ENCODE assay signal across 8 mouse cellular contexts in the genomic region with DNA sequence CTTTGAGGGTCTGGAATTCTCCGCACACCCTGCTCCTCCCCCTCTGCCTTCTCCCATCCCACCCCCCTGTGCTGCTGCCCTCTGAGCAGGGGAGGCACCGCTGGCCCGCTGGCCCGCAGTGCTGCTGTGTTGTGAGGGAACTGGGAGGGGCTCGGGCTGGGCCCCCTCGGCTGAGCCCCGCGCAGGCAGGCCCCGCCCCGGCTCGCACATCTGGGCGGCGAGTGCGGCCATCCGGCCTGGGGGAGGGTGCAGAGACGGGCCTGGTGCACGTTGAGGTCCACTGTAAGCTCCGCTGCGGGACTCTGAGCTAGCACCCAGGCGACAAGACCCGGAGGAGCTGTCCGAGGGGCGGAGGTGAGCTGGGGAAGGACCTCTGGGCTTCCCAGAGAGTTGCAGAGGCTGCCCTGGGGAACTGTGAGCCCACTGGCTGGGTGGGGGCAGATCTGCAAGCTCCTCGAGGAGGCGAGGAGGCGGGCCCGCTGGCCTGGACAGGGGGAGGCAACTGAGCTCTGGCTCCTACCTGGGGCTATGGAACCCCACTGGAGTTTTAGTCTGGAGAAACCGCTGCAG. TPM values are rescaled to one million over a fixed set of nuclear protein-coding genes. Genes with fewer than 3 reads are reported as not detected.
DNase-seq lines count a peak whose midpoint lies in the region; ATAC-seq lines count a peak whose summit lies in the region.

A gene (plus strand): TSS at position 120 of the 570 bp plus-strand sequence.

- H3K4me3 ChIP-seq in forebrain, embryonic 15.5 days = peak within 1 kb of the TSS; percentile 39
- peak within 1 kb of the TSS; percentile 55 for H3K4me3 ChIP-seq in limb, embryonic 11.5 days (ENCODE audit: low read depth, low read length)
- H3K4me3 ChIP-seq in midbrain, embryonic 10.5 days = peak within 1 kb of the TSS; percentile 67

- no peaks in the 10 kb centered on the region for H3K27me3 ChIP-seq in forebrain, embryonic 15.5 days
- H3K27me3 ChIP-seq in limb, embryonic 11.5 days (ENCODE audit: control insufficient read depth, insufficient read depth, low read length) = no peaks in the 10 kb centered on the region
- H3K27me3 ChIP-seq in midbrain, embryonic 10.5 days (ENCODE audit: low read depth, poor library complexity, severe bottlenecking) = peaks cover 33% of the 10 kb centered on the region

- H3K27ac ChIP-seq in forebrain, embryonic 15.5 days (replicated peaks) = no peak within 1 kb of the TSS
- peak within 1 kb of the TSS; percentile 79 for H3K27ac ChIP-seq in limb, embryonic 11.5 days (replicated peaks; ENCODE audit: low read depth, low read length)
- peak within 1 kb of the TSS; percentile 90 for H3K27ac ChIP-seq in midbrain, embryonic 10.5 days (replicated peaks)

- H3K9me3 ChIP-seq in forebrain, embryonic 15.5 days = no peaks in the 10 kb centered on the region
- H3K9me3 ChIP-seq in limb, embryonic 11.5 days (ENCODE audit: control insufficient read depth, low read length) = no peaks in the 10 kb centered on the region
- no peaks in the 10 kb centered on the region for H3K9me3 ChIP-seq in midbrain, embryonic 10.5 days (replicated peaks)

- no peaks in the 10 kb centered on the region for H3K36me3 ChIP-seq in forebrain, embryonic 15.5 days
- no peaks in the 10 kb centered on the region for H3K36me3 ChIP-seq in limb, embryonic 11.5 days (ENCODE audit: control insufficient read depth, insufficient read depth, low read length)
- no peaks in the 10 kb centered on the region for H3K36me3 ChIP-seq in midbrain, embryonic 10.5 days

- H3K4me2 ChIP-seq in forebrain, embryonic 15.5 days (replicated peaks) = peak within 1 kb of the TSS; percentile 80
- H3K4me2 ChIP-seq in limb, embryonic 11.5 days (ENCODE audit: low read depth, severe bottlenecking) = peak within 1 kb of the TSS; percentile 59

- ATAC-seq in forebrain, embryonic 15.5 days (replicated peaks) = peak; percentile 67; the same call in 1 of the 2 replicates
- peak; percentile 96 for ATAC-seq in limb, embryonic 11.5 days (ENCODE audit: insufficient number of reproducible peaks, low FRiP score, low TSS enrichment, low read depth)

- 1% methylated on average over 28 of the region's 28 CpGs for WGBS in forebrain, embryonic 15.5 days
- under 1% methylated on average over 26 of the region's 28 CpGs for WGBS in limb, embryonic 11.5 days
- 2% methylated on average over 28 of the region's 28 CpGs for WGBS in midbrain, embryonic 10.5 days

- H3K4me1 ChIP-seq in forebrain, embryonic 15.5 days = peaks cover 8% of the 10 kb centered on the region
- peaks cover 23% of the 10 kb centered on the region for H3K4me1 ChIP-seq in limb, embryonic 11.5 days (ENCODE audit: control insufficient read depth, insufficient read depth, low read length)
- H3K4me1 ChIP-seq in midbrain, embryonic 10.5 days = peaks cover 27% of the 10 kb centered on the region

- peak within 1 kb of the TSS; percentile 58 for H3K9ac ChIP-seq in forebrain, embryonic 15.5 days (replicated peaks)
- H3K9ac ChIP-seq in limb, embryonic 11.5 days (ENCODE audit: low read length) = peak within 1 kb of the TSS; percentile 82

- DNase-seq in ovary, postnatal 10 days (ENCODE audit: low spot score) = peak; percentile 41
- no peak for DNase-seq in ovary, adult 18-20 months (ENCODE audit: low spot score)
- DNase-seq in heart, postnatal 36 days = peak; percentile 76 to 79
- peak; percentile 90 for DNase-seq in limb, embryonic 11.5 days (ENCODE audit: low spot score)
- peak; percentile 75 for DNase-seq in midbrain, embryonic 10.5 days (ENCODE audit: low spot score)
- DNase-seq in thymus, postnatal 36 days = peak; percentile 29 to 57
- no peak for DNase-seq in right cerebral cortex, adult 18-20 months

- intact Hi-C loops in heart, postnatal 36 days (cut with DNase I) = no loop called here

RNA-seq across cellular contexts. Expression of the gene that starts here (rescaled TPM):
- 3.7 TPM in 2 replicates for polyA plus RNA-seq in forebrain, embryonic 15.5 days (2015; fragmentation: Nextera tagmentation; extraction: Ambion mirVana)
- 10 to 100 TPM; 32.1 to 44.1 TPM for total RNA-seq in heart, postnatal 36 days (2021)
- 9.6 and 12.7 TPM in 2 replicates for polyA plus RNA-seq in limb, embryonic 11.5 days (2014; fragmentation: Nextera tagmentation; extraction: Ambion mirVana)
- polyA plus RNA-seq in midbrain, embryonic 10.5 days (2016; fragmentation: Nextera tagmentation; extraction: Ambion mirVana) = 6.5 and 7.6 TPM in 2 replicates

Comparison
In these comparisons a context has a peak if more than half of its experiments do, and no peak if none do; other contexts are left out.
1. DNase-seq: peak in ovary, postnatal 10 days (single experiment), heart, postnatal 36 days (2 of 2), limb, embryonic 11.5 days (single experiment), midbrain, embryonic 10.5 days (single experiment) and thymus, postnatal 36 days (2 of 2); none in ovary, adult 18-20 months (single experiment) and right cerebral cortex, adult 18-20 months (single experiment).
2. Peak in every context shown above with its lines, with median percentiles within 50 percentile points of each other: H3K4me3 ChIP-seq.